Mouse (Mus musculus): Measurements from ENCODE around the gene Rdh1.

DNA sequence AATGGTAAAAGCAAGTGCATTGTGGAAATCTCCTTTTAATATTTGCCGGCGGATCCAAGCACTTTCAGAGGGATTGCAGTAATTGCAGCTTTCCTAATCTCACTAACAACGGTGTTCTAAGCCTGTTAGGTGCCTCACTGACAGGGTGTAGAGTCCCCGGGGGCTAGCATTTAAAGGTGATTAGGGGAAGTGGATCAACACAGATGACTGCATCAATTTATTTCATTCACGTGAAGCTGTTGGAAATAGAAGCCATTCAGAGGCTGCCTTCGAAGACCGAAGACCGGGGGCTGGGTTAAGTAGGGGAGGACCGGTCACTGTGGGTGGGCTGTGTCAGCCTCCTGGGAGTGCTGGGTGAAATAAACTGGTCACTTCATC lies 28.6 kb upstream of the Rdh1 start:
- TF ChIP-seq CTCF (IDR thresholded peaks at IDR 0.05; ENCODE audit: low read depth, low read length) (no peak), POLR2AphosphoS5 (IDR thresholded peaks at IDR 0.05; ENCODE audit: insufficient replicate concordance, low read depth, low read length) (no peak), TAL1 (conservative IDR thresholded peaks at IDR 0.05; ENCODE audit: low read depth, low read length) (no peak), GATA1 (IDR thresholded peaks at IDR 0.05; ENCODE audit: borderline replicate concordance, low read length) (no peak)

Data from G1E (cell line).